Mouse (Mus musculus) stomach, embryonic 14.5 days (tissue): ENCODE measurements around the gene Arvcf. TPM values are rescaled to one million over a fixed set of nuclear protein-coding genes. Genes with fewer than 3 reads are reported as not detected.

Experiments
- ATAC-seq: fragments of 200-750 bp; cut with Nextera tagmentation; 2 replicates; pipeline ENCODE4 v1.8.0; 2017; ENCODE audit warnings: low read depth, moderate TSS enrichment; ENCODE audit not compliant: insufficient number of reproducible peaks, insufficient read depth, low FRiP score
- H3K27ac ChIP-seq: fragments of 300-500 bp; sonication (generic); 2 replicates; pipeline ENCODE4 v1.5.1; 2014; ENCODE audit warnings: mild to moderate bottlenecking, low read length, moderate library complexity, mixed read lengths
- H3K27me3 ChIP-seq: fragments of 300-500 bp; sonication (generic); 2 replicates; pipeline ENCODE4 v1.6.1; 2014; ENCODE audit warnings: low read length, control low read depth, mixed read lengths; ENCODE audit not compliant: control insufficient read depth, insufficient read depth
- H3K36me3 ChIP-seq: fragments of 300-500 bp; sonication (generic); 2 replicates; pipeline ENCODE4 v1.6.1; 2014; ENCODE audit warnings: mild to moderate bottlenecking, control low read depth, low read length, moderate library complexity, mixed read lengths; ENCODE audit not compliant: control insufficient read depth, insufficient read depth
- H3K4me1 ChIP-seq: fragments of 300-500 bp; sonication (generic); 2 replicates; pipeline ENCODE4 v1.6.1; 2014; ENCODE audit warnings: low read length, control low read depth, mixed read lengths; ENCODE audit not compliant: control insufficient read depth, insufficient read depth
- H3K4me2 ChIP-seq: fragments of 300-500 bp; sonication (generic); replicated peaks from 2 replicates; pipeline ENCODE4 v1.6.1; 2014; ENCODE audit warnings: low read depth, low read length, control low read depth
- H3K4me3 ChIP-seq: fragments of 300-500 bp; sonication (generic); 2 replicates; pipeline ENCODE4 v1.5.1; 2014; ENCODE audit warnings: low read depth, low read length, control low read depth
- H3K9ac ChIP-seq: fragments of 300-500 bp; sonication (generic); replicated peaks from 2 replicates; pipeline ENCODE4 v1.6.1; 2014; ENCODE audit warnings: low read depth, mild to moderate bottlenecking, control low read depth, low read length, moderate library complexity, mixed read lengths
- H3K9me3 ChIP-seq: fragments of 300-500 bp; sonication (generic); 2 replicates; pipeline ENCODE4 v1.6.1; 2016; ENCODE audit warnings: low read depth, low read length, control low read depth; ENCODE audit not compliant: control insufficient read depth
- WGBS: fragments of 180-500 bp; shearing (Covaris S2); extraction: QIAGEN DNeasy Blood & Tissue Kit; methylation state at CpG from one replicate; pipeline ENCODE4 v1.1.7; 2014; 5-methylcytosine and 5-hydroxymethylcytosine counted together
- polyA plus RNA-seq: library from polyadenylated mRNA; unstranded; fragments of >200 nt; fragmentation: Nextera tagmentation; extraction: Ambion mirVana; gene quantifications from 2 replicates; pipeline ENCODE4 v1.2.1, GENCODE M21; 2014

Gene Arvcf
- polyA plus RNA-seq, 1 experiment from 2014 or later: 27.9 TPM

GRCm38 (mm10) chr16:18380495-18381063 lies 32.6 kb downstream of the Arvcf start:
- no peak for ATAC-seq
- no peaks in the 10 kb centered on the region for H3K36me3 ChIP-seq
- H3K27me3 ChIP-seq: no peaks in the 10 kb centered on the region
- no peak overlapping the region for H3K4me2 ChIP-seq
- H3K9ac ChIP-seq: no peak overlapping the region
- H3K4me3 ChIP-seq: no peak overlapping the region
- peak overlapping the region; percentile 27; the same call in 1 of the 2 replicates for H3K27ac ChIP-seq
- no peaks in the 10 kb centered on the region for H3K9me3 ChIP-seq
- WGBS: 48% methylated on average over 6 of the region's 6 CpGs
- H3K4me1 ChIP-seq: peaks cover 20% of the 10 kb centered on the region; the same call in 1 of the 2 replicates

- Histone ChIP-seq H3K4me3 (no peak overlapping the region), H3K4me2 (no peak overlapping the region), H3K4me1 (peaks cover 20% of the 10 kb centered on the region; the same call in 1 of the 2 replicates), H3K27ac (peak overlapping the region; percentile 78), H3K9ac (no peak overlapping the region), H3K36me3 (no peaks in the 10 kb centered on the region), H3K27me3 (no peaks in the 10 kb centered on the region), H3K9me3 (no peaks in the 10 kb centered on the region)
- 55% methylated on average over 6 of the region's 6 CpGs for WGBS
- peak; percentile 31; the same call in 1 of the 2 replicates for ATAC-seq
Measured at GRCm38 (mm10) chr16:18381621-18382258, 33.8 kb downstream of the Arvcf start.

DNA sequence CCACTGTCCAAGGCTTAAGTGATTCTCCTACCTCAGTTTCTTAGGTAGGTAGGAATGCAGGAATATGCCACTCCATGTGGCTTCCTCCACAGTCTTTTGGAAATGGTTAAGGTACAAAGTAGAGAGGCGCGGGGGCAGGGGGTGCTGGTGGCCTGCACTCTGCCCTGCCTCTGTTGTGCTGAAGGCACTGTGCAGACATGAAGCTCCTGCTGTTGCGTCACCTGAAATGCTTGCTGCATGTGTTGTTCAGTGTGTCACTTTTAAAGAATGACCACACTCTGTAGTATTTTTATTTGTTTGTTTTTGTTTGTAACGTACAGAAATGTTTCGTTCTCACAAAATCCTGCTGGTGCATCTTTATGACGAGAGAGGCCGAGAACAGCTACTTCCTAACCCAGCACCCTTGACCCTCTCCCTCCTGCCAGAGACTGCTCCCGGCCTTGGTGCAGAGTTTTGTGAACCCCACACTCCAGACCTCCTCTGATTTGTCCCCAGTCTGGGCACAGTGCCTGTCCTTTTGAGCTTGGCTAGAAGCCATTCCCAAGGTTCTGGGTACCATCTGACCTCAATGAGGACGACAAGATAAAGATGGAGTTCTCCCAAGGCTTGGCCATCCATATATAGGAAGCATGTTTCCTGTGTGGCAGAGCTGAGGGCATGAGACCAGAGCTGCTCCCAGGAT lies 35.2 kb downstream of the Arvcf start:
- Histone ChIP-seq H3K4me2 (no peak overlapping the region), H3K27ac (no peak overlapping the region)

GRCm38 (mm10) chr16:18383756-18384155 lies 35.8 kb downstream of the Arvcf start:
- Histone ChIP-seq H3K27ac (no peak overlapping the region), H3K4me1 (peaks cover 30% of the 10 kb centered on the region; the same call in 1 of the 2 replicates)
- no peak for ATAC-seq

More for the DNA sequence above, 35.2 kb downstream of the Arvcf start:
- no peak overlapping the region for H3K4me3 ChIP-seq
- H3K9me3 ChIP-seq: no peaks in the 10 kb centered on the region
- H3K9ac ChIP-seq: no peak overlapping the region
- peaks cover 24% of the 10 kb centered on the region; the same call in 1 of the 2 replicates for H3K4me1 ChIP-seq
- WGBS: 75% methylated on average over 9 of the region's 9 CpGs
- H3K27me3 ChIP-seq: no peaks in the 10 kb centered on the region
- ATAC-seq: no peak
- no peaks in the 10 kb centered on the region for H3K36me3 ChIP-seq

DNA sequence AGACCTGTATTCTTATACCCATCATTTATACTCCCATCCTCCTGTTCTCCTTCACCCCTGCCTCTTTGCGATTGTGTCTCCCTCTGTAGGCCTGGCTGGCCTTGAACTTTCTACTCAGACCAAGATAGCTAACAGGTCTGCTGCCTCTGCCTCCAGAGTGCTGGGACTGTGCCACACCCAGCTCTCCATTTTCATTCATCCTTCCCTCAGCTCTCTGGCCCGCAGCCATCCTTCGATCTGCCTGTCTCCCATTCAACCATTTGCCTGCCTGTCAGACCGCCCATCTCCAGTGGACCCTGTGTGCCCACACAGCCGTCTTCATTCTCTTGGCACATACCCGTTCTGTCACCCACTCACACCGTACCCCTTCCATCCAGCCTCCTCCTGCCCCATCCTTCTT lies 36.2 kb downstream of the Arvcf start:
- H3K4me3 ChIP-seq: no peak overlapping the region
- no peak overlapping the region for H3K4me2 ChIP-seq
- H3K27me3 ChIP-seq: no peaks in the 10 kb centered on the region
- H3K9ac ChIP-seq: no peak overlapping the region
- no peak for ATAC-seq
- H3K36me3 ChIP-seq: no peaks in the 10 kb centered on the region
- WGBS: 78% methylated on average over 7 of the region's 7 CpGs
- H3K4me1 ChIP-seq: peaks cover 34% of the 10 kb centered on the region; the same call in 1 of the 2 replicates
- no peak overlapping the region for H3K27ac ChIP-seq
- H3K9me3 ChIP-seq: no peaks in the 10 kb centered on the region

More at GRCm38 (mm10) chr16:18383756-18384155, 35.8 kb downstream of the Arvcf start:
- WGBS: 18% methylated on average over 3 of the region's 3 CpGs
- Histone ChIP-seq H3K9me3 (no peaks in the 10 kb centered on the region), H3K36me3 (no peaks in the 10 kb centered on the region), H3K9ac (no peak overlapping the region), H3K27me3 (no peaks in the 10 kb centered on the region), H3K4me3 (no peak overlapping the region), H3K4me2 (no peak overlapping the region)

GRCm38 (mm10) chr16:18384659-18385058 lies 36.7 kb downstream of the Arvcf start:
- H3K4me3 ChIP-seq: no peak overlapping the region
- 85% methylated on average over 8 of the region's 8 CpGs for WGBS
- no peak overlapping the region for H3K27ac ChIP-seq
- H3K4me2 ChIP-seq: no peak overlapping the region
- no peaks in the 10 kb centered on the region for H3K9me3 ChIP-seq
- peaks cover 36% of the 10 kb centered on the region; the same call in 1 of the 2 replicates for H3K4me1 ChIP-seq
- H3K36me3 ChIP-seq: no peaks in the 10 kb centered on the region
- H3K27me3 ChIP-seq: no peaks in the 10 kb centered on the region
- ATAC-seq: no peak
- H3K9ac ChIP-seq: no peak overlapping the region

GRCm38 (mm10) chr16:18385411-18385810 lies 37.4 kb downstream of the Arvcf start:
- H3K9me3 ChIP-seq: no peaks in the 10 kb centered on the region
- no peak overlapping the region for H3K4me3 ChIP-seq
- no peak overlapping the region for H3K4me2 ChIP-seq
- H3K27me3 ChIP-seq: no peaks in the 10 kb centered on the region
- H3K9ac ChIP-seq: no peak overlapping the region
- WGBS: 64% methylated on average over 5 of the region's 5 CpGs
- no peak for ATAC-seq
- H3K27ac ChIP-seq: no peak overlapping the region
- H3K4me1 ChIP-seq: peaks cover 36% of the 10 kb centered on the region; the same call in 1 of the 2 replicates
- H3K36me3 ChIP-seq: no peaks in the 10 kb centered on the region

- no peak overlapping the region for H3K4me3 ChIP-seq
- no peaks in the 10 kb centered on the region for H3K27me3 ChIP-seq
- peaks cover 35% of the 10 kb centered on the region; the same call in 1 of the 2 replicates for H3K4me1 ChIP-seq
- WGBS: 85% methylated on average over 7 of the region's 7 CpGs
- no peaks in the 10 kb centered on the region for H3K36me3 ChIP-seq
- H3K27ac ChIP-seq: no peak overlapping the region
- ATAC-seq: no peak
- H3K9ac ChIP-seq: no peak overlapping the region
- H3K9me3 ChIP-seq: no peaks in the 10 kb centered on the region
- H3K4me2 ChIP-seq: no peak overlapping the region
Measured at GRCm38 (mm10) chr16:18386451-18386850, 38.5 kb downstream of the Arvcf start.
